Mouse (Mus musculus) bone marrow macrophage, adult 2 months (primary cell): ENCODE measurements around the gene Pou2f2.

ENCODE experiments used
- CTCF ChIP-seq: IDR thresholded peaks from 2 replicates; pipeline ENCODE4 v1.5.1; 2012; ENCODE audit warnings: low read depth, mild to moderate bottlenecking, low read length, moderate library complexity
- POLR2A ChIP-seq: IDR thresholded peaks from 2 replicates; pipeline ENCODE4 v1.6.1; 2012; ENCODE audit warnings: mild to moderate bottlenecking, low read depth, low read length, borderline replicate concordance

- TF ChIP-seq CTCF (no peak), POLR2A (no peak)
Observed at GRCm38 (mm10) chr7:25221102-25221883, 41.8 kb upstream of the Pou2f2 start, which contains the start of gene Zfp526.
